Mouse (Mus musculus) spleen, postnatal 10 days (tissue): Measurements from ENCODE around the gene Hsh2d.

Experiments
- DNase-seq, 2 experiments: peaks; one replicate each; pipeline ENCODE4 v3.0.0; 2021 to 2022; ENCODE audit warnings: low spot score in 2 of 2

The Hsh2d gene

GRCm38 (mm10) chr8:72187793-72188331, 1.6 kb upstream of the Hsh2d start:
- no peak for DNase-seq

GRCm38 (mm10) chr8:72190215-72190539, 739 bp downstream of the Hsh2d start:
- no peak for DNase-seq

GRCm38 (mm10) chr8:72192065-72192464, 2.6 kb downstream of the Hsh2d start:
- DNase-seq: no peak

- no peak for DNase-seq
Measured at GRCm38 (mm10) chr8:72197997-72198396, 8.6 kb downstream of the Hsh2d start.

GRCm38 (mm10) chr8:72208582-72208981, 19.1 kb downstream of the Hsh2d start:
- DNase-seq: no peak

- no peak for DNase-seq
Measured at GRCm38 (mm10) chr8:72210222-72210621, 20.8 kb downstream of the Hsh2d start.

- no peak for DNase-seq
Measured at GRCm38 (mm10) chr8:72210710-72211109, 21.3 kb downstream of the Hsh2d start.

- DNase-seq: no peak
Measured at GRCm38 (mm10) chr8:72211846-72212245, 22.4 kb downstream of the Hsh2d start.

GRCm38 (mm10) chr8:72212751-72213150, 23.3 kb downstream of the Hsh2d start, which contains the start of gene Cib3:
Gene Cib3 (minus strand): TSS chr8:72212837.
- DNase-seq: no peak

GRCm38 (mm10) chr8:72213536-72213935, 24.1 kb downstream of the Hsh2d start, which contains the start of gene Gm11034:
Gene Gm11034 (minus strand): TSS chr8:72213636.
- no peak for DNase-seq

GRCm38 (mm10) chr8:72215060-72215459, 25.6 kb downstream of the Hsh2d start:
- peak in 1 of 2 experiments; percentile 61 for DNase-seq

- no peak for DNase-seq
Measured at GRCm38 (mm10) chr8:72215871-72216270, 26.4 kb downstream of the Hsh2d start.

- no peak for DNase-seq
Measured at GRCm38 (mm10) chr8:72218781-72219540, 29.5 kb downstream of the Hsh2d start.

- DNase-seq: peak; percentile 69 to 91
Measured at GRCm38 (mm10) chr8:72219541-72220363, 30.3 kb downstream of the Hsh2d start, which contains the start of gene Fam32a. Gene Fam32a (plus strand): TSS chr8:72219730.

GRCm38 (mm10) chr8:72220758-72221157, 31.3 kb downstream of the Hsh2d start:
- no peak for DNase-seq

- DNase-seq: no peak
Measured at GRCm38 (mm10) chr8:72222656-72223055, 33.2 kb downstream of the Hsh2d start.

- DNase-seq: peak; percentile 97 to 99
Measured at GRCm38 (mm10) chr8:72239499-72240402, 50.3 kb downstream of the Hsh2d start, which contains the start of gene Ap1m1. Gene Ap1m1 (plus strand): TSS chr8:72240018.

GRCm38 (mm10) chr8:72240403-72240763, 50.9 kb downstream of the Hsh2d start:
- DNase-seq: peak in 1 of 2 experiments; percentile 39

- no peak for DNase-seq
Measured at GRCm38 (mm10) chr8:72240951-72241350, 51.5 kb downstream of the Hsh2d start.

GRCm38 (mm10) chr8:72242226-72242625, 52.8 kb downstream of the Hsh2d start:
- DNase-seq: no peak

- no peak for DNase-seq
Measured at GRCm38 (mm10) chr8:72244610-72245009, 55.2 kb downstream of the Hsh2d start.
